ENCODE assay signal across 8 mouse cellular contexts in the genomic region with DNA sequence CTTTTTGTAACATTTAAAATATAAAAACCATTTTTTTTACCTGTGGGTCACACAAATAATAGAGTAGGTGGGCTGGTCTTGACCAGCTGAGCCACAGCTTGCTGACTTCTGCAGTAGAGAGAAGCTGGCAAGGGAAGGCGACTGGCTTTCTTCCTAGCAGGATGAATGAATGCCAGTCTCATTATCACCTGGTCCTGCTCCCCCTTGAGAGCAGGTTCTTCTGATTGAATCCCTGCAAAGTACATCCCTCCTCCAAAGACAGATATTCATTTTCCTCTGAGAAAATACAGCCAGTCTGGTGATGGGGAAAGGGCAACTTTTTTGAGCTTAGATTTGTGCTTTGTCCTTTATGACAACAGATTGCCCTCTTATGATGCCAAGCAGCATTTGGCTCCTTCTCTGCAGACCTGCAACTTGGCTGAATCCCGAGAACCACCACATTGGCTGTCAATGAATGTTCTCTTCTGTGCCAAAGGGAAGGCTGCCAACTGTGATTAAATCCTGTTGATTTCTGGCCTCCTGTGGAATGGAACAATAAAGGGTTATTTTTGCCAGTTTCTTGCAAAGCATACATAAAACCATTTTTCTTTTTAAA.
A peak's percentile ranks its signal among the peaks of the same experiment; 100 is the strongest.
DNase-seq lines count a peak whose midpoint lies in the region; ATAC-seq and TF ChIP-seq lines count a peak whose summit lies in the region.

No protein-coding gene starts in this region.

- H3K36me3 ChIP-seq in forebrain, embryonic 15.5 days, result no peaks in the 10 kb centered on the region
- H3K36me3 ChIP-seq in forebrain, embryonic 12.5 days (replicated peaks), result no peaks in the 10 kb centered on the region
- no peaks in the 10 kb centered on the region for H3K36me3 ChIP-seq in forebrain, postnatal 0 days (ENCODE audit: insufficient read depth)
- H3K36me3 ChIP-seq in thymus, adult 2 months (ENCODE audit: control insufficient read depth, insufficient read depth, low read length), result no peaks in the 10 kb centered on the region

- no peak overlapping the region for H3K4me2 ChIP-seq in forebrain, embryonic 15.5 days (replicated peaks)
- no peak overlapping the region for H3K4me2 ChIP-seq in forebrain, embryonic 12.5 days
- H3K4me2 ChIP-seq in forebrain, postnatal 0 days (ENCODE audit: low read depth), result no peak overlapping the region

- peaks cover 12% of the 10 kb centered on the region for H3K4me1 ChIP-seq in forebrain, embryonic 15.5 days
- no peaks in the 10 kb centered on the region for H3K4me1 ChIP-seq in forebrain, embryonic 12.5 days
- H3K4me1 ChIP-seq in forebrain, postnatal 0 days (ENCODE audit: insufficient read depth), result peaks cover 5% of the 10 kb centered on the region; the same call in 1 of the 2 replicates
- H3K4me1 ChIP-seq in thymus, adult 2 months (replicated peaks; ENCODE audit: control insufficient read depth, insufficient read depth, low read length), result no peaks in the 10 kb centered on the region

- WGBS in forebrain, embryonic 15.5 days, result 34% methylated on average over 2 of the region's 2 CpGs
- WGBS in forebrain, embryonic 12.5 days, result 71% methylated on average over 2 of the region's 2 CpGs
- WGBS in forebrain, postnatal 0 days, result 22% methylated on average over 2 of the region's 2 CpGs
- 92% methylated on average over 2 of the region's 2 CpGs for WGBS in thymus, adult 2 months

- TF ChIP-seq POLR2A in thymus, adult 2 months (IDR thresholded peaks at IDR 0.05; ENCODE audit: control insufficient read depth, extremely low read depth, insufficient read depth, low read length, poor library complexity), result no peak

- no peaks in the 10 kb centered on the region for H3K27me3 ChIP-seq in forebrain, embryonic 15.5 days
- no peaks in the 10 kb centered on the region for H3K27me3 ChIP-seq in forebrain, embryonic 12.5 days
- H3K27me3 ChIP-seq in forebrain, postnatal 0 days (ENCODE audit: insufficient read depth, low read length), result no peaks in the 10 kb centered on the region
- H3K27me3 ChIP-seq in thymus, adult 2 months (ENCODE audit: control insufficient read depth, insufficient read depth, low read length), result no peaks in the 10 kb centered on the region

- no peak overlapping the region for H3K9ac ChIP-seq in forebrain, embryonic 15.5 days (replicated peaks)
- H3K9ac ChIP-seq in forebrain, embryonic 12.5 days, result no peak overlapping the region
- no peak overlapping the region for H3K9ac ChIP-seq in forebrain, postnatal 0 days

- no peak for TF ChIP-seq CTCF in forebrain, postnatal 0 days (IDR thresholded peaks at IDR 0.05; ENCODE audit: low read depth)
- TF ChIP-seq CTCF in thymus, adult 2 months (IDR thresholded peaks at IDR 0.05; ENCODE audit: borderline replicate concordance, control insufficient read depth, extremely low read depth, insufficient read depth, low read length, poor library complexity), result no peak

- ATAC-seq in forebrain, embryonic 15.5 days (replicated peaks), result peak; percentile 93
- no peak; the same call in 1 of the 2 replicates for ATAC-seq in forebrain, embryonic 12.5 days (ENCODE audit: low FRiP score)
- peak; percentile 92 for ATAC-seq in forebrain, postnatal 0 days
- no peak for ATAC-seq in megakaryocyte progenitor cell, adult 5-6 weeks (replicated peaks; ENCODE audit: poor library complexity)

- no peak overlapping the region for H3K4me3 ChIP-seq in forebrain, embryonic 15.5 days
- H3K4me3 ChIP-seq in forebrain, embryonic 12.5 days (replicated peaks), result no peak overlapping the region
- no peak overlapping the region for H3K4me3 ChIP-seq in forebrain, postnatal 0 days (ENCODE audit: low read depth, low read length)
- H3K4me3 ChIP-seq in thymus, adult 2 months (ENCODE audit: control insufficient read depth, insufficient read depth, low read length), result no peak overlapping the region

- DNase-seq in adrenal gland, postnatal 25 days, result peak; percentile 14
- peak; percentile 93 for DNase-seq in forebrain, postnatal 0 days
- DNase-seq in layer of hippocampus, postnatal 36 days, result peak; percentile 68 to 76
- DNase-seq in thymus, postnatal 0 days (ENCODE audit: low spot score), result no peak
- DNase-seq in thymus, adult 2 months, result no peak

- H3K27ac ChIP-seq in forebrain, embryonic 15.5 days (replicated peaks), result peak overlapping the region; percentile 80
- H3K27ac ChIP-seq in forebrain, embryonic 12.5 days, result no peak overlapping the region
- H3K27ac ChIP-seq in forebrain, postnatal 0 days (ENCODE audit: low read depth, low read length), result peak overlapping the region; percentile 2; the same call in 1 of the 2 replicates
- H3K27ac ChIP-seq in thymus, adult 2 months (ENCODE audit: control insufficient read depth, insufficient read depth, low read length), result no peak overlapping the region

- H3K9me3 ChIP-seq in forebrain, embryonic 15.5 days, result no peaks in the 10 kb centered on the region
- H3K9me3 ChIP-seq in forebrain, embryonic 12.5 days, result no peaks in the 10 kb centered on the region
- H3K9me3 ChIP-seq in forebrain, postnatal 0 days (ENCODE audit: low read length), result no peaks in the 10 kb centered on the region

Comparison
In these comparisons a context has a peak if more than half of its experiments do, and no peak if none do; other contexts are left out.
1. ATAC-seq: peak in forebrain, embryonic 15.5 days (single experiment) and forebrain, postnatal 0 days (single experiment); none in forebrain, embryonic 12.5 days (single experiment) and megakaryocyte progenitor cell, adult 5-6 weeks (single experiment).
2. H3K27ac ChIP-seq: peak in forebrain, embryonic 15.5 days (single experiment) and forebrain, postnatal 0 days (single experiment); none in forebrain, embryonic 12.5 days (single experiment) and thymus, adult 2 months (single experiment).
3. DNase-seq: peak in adrenal gland, postnatal 25 days (single experiment), forebrain, postnatal 0 days (single experiment) and layer of hippocampus, postnatal 36 days (2 of 2); none in thymus, postnatal 0 days (single experiment) and thymus, adult 2 months (single experiment).